Mouse (Mus musculus): Measurements from ENCODE around the gene Gm42957. TPM values are rescaled to one million over a fixed set of nuclear protein-coding genes. Genes with fewer than 3 reads are reported as not detected.
"Not testable (repeated sequence)": the region's sequence is repeated elsewhere in the genome, so short reads cannot be mapped to it uniquely, and the experiment has no call there.

The Gm42957 gene
- polyA plus RNA-seq, 1 experiment from 2014 or later: 0.13 TPM

DNA sequence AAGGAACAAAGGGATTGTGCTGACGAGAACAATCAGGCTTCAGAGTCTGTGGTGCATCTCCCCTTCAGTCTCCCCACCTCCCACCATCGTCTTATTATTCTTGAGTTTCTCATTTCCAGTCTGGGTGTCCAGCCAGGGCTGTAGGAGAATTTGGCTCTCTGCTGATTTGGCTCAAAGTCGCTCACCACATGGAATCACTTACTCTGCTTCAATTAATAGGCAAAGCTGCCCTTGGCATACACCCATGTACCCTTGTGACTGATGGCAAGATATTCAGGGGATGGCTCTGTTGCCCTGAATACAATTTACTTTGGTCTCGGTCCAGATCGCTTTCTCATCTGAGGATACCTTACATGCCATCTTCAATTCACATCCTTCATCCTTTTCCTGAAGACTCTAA is 32.0 kb upstream of the Gm42957 start:
- H3K9ac ChIP-seq (replicated peaks; ENCODE audit: low read depth, low read length): peak overlapping the region; percentile 87
- H3K4me2 ChIP-seq (ENCODE audit: low read length): peak overlapping the region; percentile 62
- H3K4me1 ChIP-seq (replicated peaks; ENCODE audit: control insufficient read depth, insufficient read depth, low read length): peaks cover 50% of the 10 kb centered on the region
- H3K4me3 ChIP-seq (replicated peaks; ENCODE audit: low read length): peak overlapping the region; percentile 81
- no peaks in the 10 kb centered on the region for H3K9me3 ChIP-seq (ENCODE audit: control insufficient read depth, low read length)
- no peak for ATAC-seq
- no peaks in the 10 kb centered on the region for H3K36me3 ChIP-seq (ENCODE audit: control insufficient read depth, insufficient read depth)
- H3K27me3 ChIP-seq (replicated peaks; ENCODE audit: control insufficient read depth, insufficient read depth, low read length): no peaks in the 10 kb centered on the region
- WGBS: 29% methylated on average over 5 of the region's 5 CpGs
- peak overlapping the region; percentile 96 for H3K27ac ChIP-seq (ENCODE audit: low read length)

- ATAC-seq; H3K4me3 ChIP-seq (replicated peaks; ENCODE audit: low read length); H3K36me3 ChIP-seq (ENCODE audit: control insufficient read depth, insufficient read depth); H3K27ac ChIP-seq (ENCODE audit: low read length); H3K4me2 ChIP-seq (ENCODE audit: low read length); H3K9me3 ChIP-seq (ENCODE audit: control insufficient read depth, low read length); H3K9ac ChIP-seq (replicated peaks; ENCODE audit: low read depth, low read length); H3K27me3 ChIP-seq (replicated peaks; ENCODE audit: control insufficient read depth, insufficient read depth, low read length): not testable (repeated sequence)
- H3K4me1 ChIP-seq (replicated peaks; ENCODE audit: control insufficient read depth, insufficient read depth, low read length): peaks cover 32% of the 10 kb centered on the region
- 88% methylated on average over 3 of the region's 4 CpGs for WGBS
Observed at GRCm38 (mm10) chr3:96606007-96606406, 29.3 kb upstream of the Gm42957 start.

GRCm38 (mm10) chr3:96606618-96607017 is 28.7 kb upstream of the Gm42957 start:
- no peak for ATAC-seq

GRCm38 (mm10) chr3:96617941-96618340 is 17.3 kb upstream of the Gm42957 start:
- Histone ChIP-seq H3K4me3 (replicated peaks; ENCODE audit: low read length) (no peak overlapping the region), H3K9ac (replicated peaks; ENCODE audit: low read depth, low read length) (no peak overlapping the region), H3K27me3 (replicated peaks; ENCODE audit: control insufficient read depth, insufficient read depth, low read length) (no peaks in the 10 kb centered on the region), H3K4me1 (replicated peaks; ENCODE audit: control insufficient read depth, insufficient read depth, low read length) (no peaks in the 10 kb centered on the region), H3K4me2 (ENCODE audit: low read length) (no peak overlapping the region), H3K27ac (ENCODE audit: low read length) (no peak overlapping the region), H3K36me3 (ENCODE audit: control insufficient read depth, insufficient read depth) (peaks cover 20% of the 10 kb centered on the region), H3K9me3 (ENCODE audit: control insufficient read depth, low read length) (no peaks in the 10 kb centered on the region)
- 97% methylated on average over 3 of the region's 3 CpGs for WGBS
- no peak for ATAC-seq

More at GRCm38 (mm10) chr3:96606618-96607017, 28.7 kb upstream of the Gm42957 start:
- no peak overlapping the region for H3K4me2 ChIP-seq (ENCODE audit: low read length)
- no peaks in the 10 kb centered on the region for H3K9me3 ChIP-seq (ENCODE audit: control insufficient read depth, low read length)
- no peaks in the 10 kb centered on the region for H3K27me3 ChIP-seq (replicated peaks; ENCODE audit: control insufficient read depth, insufficient read depth, low read length)
- no peak overlapping the region for H3K4me3 ChIP-seq (replicated peaks; ENCODE audit: low read length)
- no peak overlapping the region for H3K9ac ChIP-seq (replicated peaks; ENCODE audit: low read depth, low read length)
- no peaks in the 10 kb centered on the region for H3K36me3 ChIP-seq (ENCODE audit: control insufficient read depth, insufficient read depth)
- peaks cover 32% of the 10 kb centered on the region for H3K4me1 ChIP-seq (replicated peaks; ENCODE audit: control insufficient read depth, insufficient read depth, low read length)
- no peak overlapping the region for H3K27ac ChIP-seq (ENCODE audit: low read length)
- WGBS: 94% methylated on average over 4 of the region's 4 CpGs

DNA sequence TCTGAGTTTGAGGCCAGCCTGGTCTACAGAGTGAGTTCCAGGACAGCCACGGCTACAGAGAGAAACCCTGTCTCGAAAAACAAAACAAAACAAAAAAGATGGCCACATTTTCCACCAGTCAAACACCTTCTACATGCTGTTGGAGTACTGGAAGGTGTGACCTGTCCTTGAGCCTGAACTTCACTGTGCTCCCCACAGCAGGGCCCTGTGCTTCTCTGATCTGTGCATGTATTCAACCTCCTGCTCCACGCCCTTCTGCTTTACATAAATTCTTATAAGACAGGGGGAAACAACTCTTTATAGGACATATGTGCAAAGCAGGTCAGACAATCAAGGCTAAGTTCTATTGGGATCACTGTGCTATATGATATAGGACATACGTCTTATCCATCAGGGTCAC is 12.1 kb upstream of the Gm42957 start:
- no peaks in the 10 kb centered on the region for H3K27me3 ChIP-seq (replicated peaks; ENCODE audit: control insufficient read depth, insufficient read depth, low read length)
- no peak overlapping the region for H3K4me3 ChIP-seq (replicated peaks; ENCODE audit: low read length)
- ATAC-seq: no peak
- no peak overlapping the region for H3K4me2 ChIP-seq (ENCODE audit: low read length)
- H3K9ac ChIP-seq (replicated peaks; ENCODE audit: low read depth, low read length): no peak overlapping the region
- no peak overlapping the region for H3K27ac ChIP-seq (ENCODE audit: low read length)
- no peaks in the 10 kb centered on the region for H3K4me1 ChIP-seq (replicated peaks; ENCODE audit: control insufficient read depth, insufficient read depth, low read length)
- H3K9me3 ChIP-seq (ENCODE audit: control insufficient read depth, low read length): no peaks in the 10 kb centered on the region
- 91% methylated on average over 4 of the region's 4 CpGs for WGBS
- peaks cover 15% of the 10 kb centered on the region for H3K36me3 ChIP-seq (ENCODE audit: control insufficient read depth, insufficient read depth)

DNA sequence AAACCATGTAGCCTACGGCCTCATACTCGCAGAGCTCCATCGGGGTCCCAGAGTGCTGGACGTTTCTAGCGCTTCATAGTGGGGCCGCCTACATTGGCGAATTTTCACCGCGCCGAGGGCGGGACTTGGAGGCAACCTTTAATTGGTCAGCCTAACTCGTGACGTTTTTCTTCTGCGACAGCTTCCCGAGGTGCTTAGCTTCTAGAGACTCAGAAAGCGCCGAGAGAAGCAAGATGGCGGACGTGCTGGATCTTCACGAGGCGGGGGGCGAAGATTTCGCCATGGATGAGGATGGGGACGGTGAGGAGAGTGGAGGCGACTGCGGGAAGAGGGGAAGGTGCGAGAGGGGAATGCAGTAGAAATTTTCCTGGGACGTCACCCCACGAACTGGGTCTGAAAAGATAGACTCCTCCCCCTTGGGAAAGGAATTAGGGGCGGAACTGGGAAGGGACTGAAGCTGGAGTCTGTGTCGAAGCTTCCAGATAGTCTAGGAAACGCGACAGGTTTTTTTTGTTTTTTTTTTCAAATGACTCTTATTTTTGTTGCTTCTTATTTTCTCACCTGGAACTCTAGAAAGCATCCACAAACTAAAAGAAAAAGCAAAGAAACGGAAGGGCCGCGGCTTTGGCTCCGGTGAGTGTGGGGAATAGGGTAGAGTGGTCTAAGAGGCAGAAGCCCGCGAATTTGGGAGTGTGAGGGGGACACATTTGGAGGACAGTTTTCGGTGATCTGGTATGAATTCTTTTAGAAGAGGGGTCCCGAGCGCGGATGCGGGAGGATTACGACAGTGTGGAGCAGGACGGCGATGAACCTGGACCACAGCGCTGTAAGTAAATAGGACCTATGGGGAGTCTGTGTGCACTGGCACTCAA is 5.3 kb upstream of the Gm42957 start, which contains the start of gene Rbm8a:
Gene Rbm8a (plus strand): TSS at position 205 of the 872 bp plus-strand sequence.
- ATAC-seq: peak; percentile 94
- under 1% methylated on average over 48 of the region's 48 CpGs for WGBS
- Histone ChIP-seq H3K36me3 (ENCODE audit: control insufficient read depth, insufficient read depth) (peaks cover 4% of the 10 kb centered on the region; the same call in 1 of the 2 replicates), H3K9me3 (ENCODE audit: control insufficient read depth, low read length) (no peaks in the 10 kb centered on the region), H3K27me3 (replicated peaks; ENCODE audit: control insufficient read depth, insufficient read depth, low read length) (no peaks in the 10 kb centered on the region), H3K4me2 (ENCODE audit: low read length) (peak within 1 kb of the TSS; percentile 76), H3K9ac (replicated peaks; ENCODE audit: low read depth, low read length) (peak within 1 kb of the TSS; percentile 79), H3K4me1 (replicated peaks; ENCODE audit: control insufficient read depth, insufficient read depth, low read length) (peaks cover 18% of the 10 kb centered on the region), H3K27ac (ENCODE audit: low read length) (peak within 1 kb of the TSS; percentile 81), H3K4me3 (replicated peaks; ENCODE audit: low read length) (peak within 1 kb of the TSS; percentile 75)

GRCm38 (mm10) chr3:96632058-96632457 is 3.2 kb upstream of the Gm42957 start:
- H3K27ac ChIP-seq (ENCODE audit: low read length): no peak overlapping the region
- peaks cover 32% of the 10 kb centered on the region for H3K4me1 ChIP-seq (replicated peaks; ENCODE audit: control insufficient read depth, insufficient read depth, low read length)
- H3K36me3 ChIP-seq (ENCODE audit: control insufficient read depth, insufficient read depth): peaks cover 2% of the 10 kb centered on the region; the same call in 1 of the 2 replicates
- H3K9ac ChIP-seq (replicated peaks; ENCODE audit: low read depth, low read length): no peak overlapping the region
- H3K9me3 ChIP-seq (ENCODE audit: control insufficient read depth, low read length): no peaks in the 10 kb centered on the region
- H3K27me3 ChIP-seq (replicated peaks; ENCODE audit: control insufficient read depth, insufficient read depth, low read length): no peaks in the 10 kb centered on the region
- no peak overlapping the region for H3K4me2 ChIP-seq (ENCODE audit: low read length)
- no peak overlapping the region for H3K4me3 ChIP-seq (replicated peaks; ENCODE audit: low read length)
- ATAC-seq: no peak

DNA sequence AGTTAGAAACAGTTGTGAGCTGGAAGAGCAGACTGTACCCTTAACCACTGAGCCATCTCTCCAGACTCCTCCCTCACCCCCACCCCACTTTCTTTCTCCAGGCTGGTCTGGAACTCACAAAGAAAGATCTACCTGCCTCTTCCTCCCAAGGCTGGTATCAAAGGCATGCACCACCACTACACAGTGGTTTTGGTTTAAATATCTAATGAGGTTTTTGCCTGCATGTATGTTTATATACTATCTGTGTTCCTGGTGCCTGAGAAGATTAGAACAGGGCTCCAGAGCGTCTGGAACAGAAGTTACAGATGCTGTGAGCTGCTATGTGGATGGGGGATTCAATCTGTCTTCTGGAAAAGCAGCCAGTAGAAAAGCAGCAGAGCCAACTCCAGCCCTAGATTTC is 1.3 kb upstream of the Gm42957 start:
- Histone ChIP-seq H3K9me3 (ENCODE audit: control insufficient read depth, low read length) (no peaks in the 10 kb centered on the region), H3K36me3 (ENCODE audit: control insufficient read depth, insufficient read depth) (peaks cover 11% of the 10 kb centered on the region), H3K27ac (ENCODE audit: low read length) (no peak overlapping the region), H3K4me1 (replicated peaks; ENCODE audit: control insufficient read depth, insufficient read depth, low read length) (peaks cover 31% of the 10 kb centered on the region), H3K9ac (replicated peaks; ENCODE audit: low read depth, low read length) (no peak overlapping the region), H3K4me3 (replicated peaks; ENCODE audit: low read length) (no peak overlapping the region), H3K27me3 (replicated peaks; ENCODE audit: control insufficient read depth, insufficient read depth, low read length) (no peaks in the 10 kb centered on the region), H3K4me2 (ENCODE audit: low read length) (no peak overlapping the region)
- no peak for ATAC-seq
- 57% methylated on average over 1 of the region's 1 CpGs for WGBS

DNA sequence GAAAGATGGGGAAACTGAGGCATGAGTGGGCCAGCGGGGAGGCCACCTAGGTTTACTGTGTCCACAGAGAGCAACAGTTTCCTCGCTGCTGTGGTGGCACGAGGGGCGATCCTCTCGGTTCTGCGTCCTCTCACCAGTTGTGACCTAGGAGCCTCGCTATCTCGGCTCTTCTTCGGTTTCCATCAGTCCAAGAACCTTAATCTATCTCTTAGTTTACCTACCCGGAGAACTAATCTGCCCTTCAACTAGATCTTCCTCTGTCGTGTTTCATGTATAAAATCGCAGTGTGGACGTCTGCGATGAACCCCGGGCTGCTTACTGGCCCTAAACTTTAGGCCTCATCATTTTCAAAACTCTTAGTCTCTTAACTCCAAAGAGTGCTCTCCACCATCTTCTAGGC is 632 bp downstream of the Gm42957 start:
- Histone ChIP-seq H3K27me3 (replicated peaks; ENCODE audit: control insufficient read depth, insufficient read depth, low read length) (no peaks in the 10 kb centered on the region), H3K27ac (ENCODE audit: low read length) (peak overlapping the region; percentile 90; the same call in 1 of the 2 replicates), H3K36me3 (ENCODE audit: control insufficient read depth, insufficient read depth) (peaks cover 14% of the 10 kb centered on the region), H3K9me3 (ENCODE audit: control insufficient read depth, low read length) (no peaks in the 10 kb centered on the region), H3K4me3 (replicated peaks; ENCODE audit: low read length) (peak overlapping the region; percentile 71), H3K4me2 (ENCODE audit: low read length) (peak overlapping the region; percentile 64), H3K4me1 (replicated peaks; ENCODE audit: control insufficient read depth, insufficient read depth, low read length) (peaks cover 26% of the 10 kb centered on the region), H3K9ac (replicated peaks; ENCODE audit: low read depth, low read length) (peak overlapping the region; percentile 90)
- no peak for ATAC-seq
- WGBS: 9% methylated on average over 15 of the region's 15 CpGs
